Mouse (Mus musculus) liver, embryonic 14.5 days (tissue): ENCODE data around the gene Pde6g. TPM values are rescaled to one million over a fixed set of nuclear protein-coding genes. Genes with fewer than 3 reads are reported as not detected.

Experiments used
- ATAC-seq: fragments of 200-750 bp; cut with Nextera tagmentation; 2 replicates; pipeline ENCODE4 v1.8.0; 2017; ENCODE audit warnings: moderate number of reproducible peaks, mild to moderate bottlenecking, moderate library complexity; ENCODE audit not compliant: insufficient read depth
- DNase-seq, 3 experiments: peaks; one replicate each; pipeline ENCODE4 v3.0.0-alpha.2; 2012 to 2013; ENCODE audit warnings: low read depth in 3 of 3, low spot score in 3 of 3
- H3K27ac ChIP-seq: fragments of 300-500 bp; sonication (generic); 2 replicates; pipeline ENCODE4 v1.5.1; 2014; ENCODE audit warnings: moderate library complexity, mild to moderate bottlenecking, control low read depth, inconsistent platforms
- H3K27me3 ChIP-seq: fragments of 300-500 bp; sonication (generic); 2 replicates; pipeline ENCODE4 v1.6.1; 2014; ENCODE audit warnings: mild to moderate bottlenecking, low read length, moderate library complexity; ENCODE audit not compliant: control insufficient read depth, insufficient read depth
- H3K36me3 ChIP-seq: fragments of 300-500 bp; sonication (generic); replicated peaks from 2 replicates; pipeline ENCODE4 v1.6.1; 2014; ENCODE audit warnings: low read depth; ENCODE audit not compliant: control insufficient read depth, insufficient read depth
- H3K4me1 ChIP-seq, 2 experiments: fragments of 200-500 bp in 1 of 2; fragments of 300-500 bp in 1 of 2; sonication (generic) in 1 of 2; replicated peaks; 2 replicates each; pipeline ENCODE4 v1.6.1; 2012 to 2014; ENCODE audit warnings: antibody characterized with exemption in 1 of 2, inconsistent platforms in 1 of 2, low read length in 1 of 2; ENCODE audit not compliant: control insufficient read depth in 2 of 2, insufficient read depth in 2 of 2
- H3K4me2 ChIP-seq: fragments of 300-500 bp; sonication (generic); 2 replicates; pipeline ENCODE4 v1.6.1; 2014; ENCODE audit warnings: low read depth, mild to moderate bottlenecking, control low read depth, moderate library complexity
- H3K4me3 ChIP-seq, 2 experiments: fragments of 200-500 bp in 1 of 2; fragments of 300-500 bp in 1 of 2; sonication (generic) in 1 of 2; 2 replicates each; pipeline ENCODE4 v1.5.1; 2012 to 2014; ENCODE audit warnings: low read depth in 2 of 2, low read length in 2 of 2, mild to moderate bottlenecking in 2 of 2, control low read depth in 1 of 2, inconsistent platforms in 1 of 2, moderate library complexity in 1 of 2; ENCODE audit not compliant: insufficient read depth in 1 of 2
- H3K9ac ChIP-seq: fragments of 300-500 bp; sonication (generic); replicated peaks from 2 replicates; pipeline ENCODE4 v1.6.1; 2014; ENCODE audit warnings: mild to moderate bottlenecking, control low read depth, moderate library complexity
- H3K9me3 ChIP-seq: fragments of 300-500 bp; sonication (generic); 2 replicates; pipeline ENCODE4 v1.6.1; 2016; ENCODE audit warnings: low read length, mixed read lengths; ENCODE audit not compliant: control insufficient read depth
- CTCF ChIP-seq: IDR thresholded peaks from 2 replicates; pipeline ENCODE4 v1.5.1; 2016; ENCODE audit warnings: antibody characterized with exemption, low read depth, control low read depth
- EP300 ChIP-seq: IDR thresholded peaks from 2 replicates; pipeline ENCODE4 v1.6.1; 2016; ENCODE audit warnings: antibody characterized with exemption, low read depth
- WGBS: fragments of 180-500 bp; shearing (Covaris S2); extraction: QIAGEN DNeasy Blood & Tissue Kit; methylation state at CpG from one replicate; pipeline ENCODE4 v1.1.7; 2014; ENCODE audit not compliant: insufficient replicate concordance; 5-methylcytosine and 5-hydroxymethylcytosine counted together
- polyA plus RNA-seq, 2 experiments: library from polyadenylated mRNA; depleted of rRNA in 1 of 2; stranded (reverse) in 1 of 2; unstranded in 1 of 2; fragments of >200 nt; fragmentation: Nextera tagmentation in 1 of 2; extraction: Ambion mirVana in 1 of 2; gene quantifications; 2 replicates each; pipeline versions ENCODE4 v1.2.1 to v1.2.3; 2012 to 2014

Gene Pde6g
- polyA plus RNA-seq, 2 experiments = 0.19 to 0.23 TPM

DNA sequence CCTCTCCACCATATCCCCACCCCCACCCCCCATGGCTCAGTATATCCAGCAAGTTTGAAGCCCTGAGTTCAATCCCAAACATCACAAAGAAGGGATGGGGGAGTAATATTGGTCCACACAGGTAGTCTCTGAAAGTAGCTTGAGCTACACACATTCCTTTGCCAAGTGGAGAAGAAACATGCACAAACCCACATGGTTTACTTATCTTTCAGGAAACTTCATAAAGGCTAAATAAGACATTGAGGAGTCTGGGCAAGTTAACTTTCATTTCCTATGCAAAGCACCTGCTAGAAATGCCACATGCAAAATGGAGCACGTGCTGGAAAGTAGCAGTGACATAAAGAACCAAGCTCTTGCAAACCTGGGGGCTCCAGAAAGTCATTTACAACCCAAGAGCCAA lies 46.9 kb downstream of the Pde6g start:
- H3K4me3 ChIP-seq = no peak overlapping the region
- no peaks in the 10 kb centered on the region for H3K27me3 ChIP-seq
- H3K4me1 ChIP-seq = peaks cover 9 to 17% of the 10 kb centered on the region in 2 experiments; a peak in 3 of 4 replicates
- ATAC-seq = no peak
- no peak overlapping the region for H3K9ac ChIP-seq
- TF ChIP-seq CTCF = no peak
- no peak for TF ChIP-seq EP300
- no peak for DNase-seq
- no peak overlapping the region for H3K27ac ChIP-seq
- peak overlapping the region; percentile 16; the same call in 1 of the 2 replicates for H3K4me2 ChIP-seq
- H3K36me3 ChIP-seq = peaks cover 85% of the 10 kb centered on the region
- 53% methylated on average over 1 of the region's 1 CpGs for WGBS
- no peaks in the 10 kb centered on the region for H3K9me3 ChIP-seq

DNA sequence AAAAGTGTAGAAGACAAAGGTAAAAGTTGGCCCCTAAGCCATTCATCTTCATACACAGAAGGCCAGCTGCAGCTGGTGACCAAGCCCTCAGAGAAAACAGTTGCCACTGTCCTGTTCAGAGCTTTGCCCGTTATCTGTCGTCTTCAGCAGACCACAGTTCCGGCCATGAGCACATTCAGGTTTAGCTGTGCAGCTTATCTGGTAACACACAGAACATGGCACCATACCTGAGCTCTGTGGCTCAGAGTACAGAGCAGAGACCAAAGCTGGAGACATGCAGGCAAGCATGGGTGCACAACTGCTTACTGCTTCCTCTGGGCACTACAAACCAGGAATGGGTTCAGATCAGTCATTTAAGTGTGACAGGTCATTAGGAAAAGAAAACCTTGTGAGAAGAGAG lies 47.4 kb downstream of the Pde6g start:
- no peak overlapping the region for H3K4me3 ChIP-seq
- peaks cover 85% of the 10 kb centered on the region for H3K36me3 ChIP-seq
- DNase-seq = peak; percentile 55 to 68 (median 64)
- no peak overlapping the region for H3K9ac ChIP-seq
- H3K27ac ChIP-seq = peak overlapping the region; percentile 37; the same call in 1 of the 2 replicates
- no peaks in the 10 kb centered on the region for H3K9me3 ChIP-seq
- TF ChIP-seq CTCF = no peak
- TF ChIP-seq EP300 = peak; percentile 85
- peak; percentile 94 for ATAC-seq
- peak overlapping the region; percentile 16 for H3K4me2 ChIP-seq
- WGBS = 7% methylated on average over 3 of the region's 3 CpGs
- H3K4me1 ChIP-seq = peaks cover 9 to 17% of the 10 kb centered on the region in 2 experiments; a peak in 3 of 4 replicates
- no peaks in the 10 kb centered on the region for H3K27me3 ChIP-seq

DNA sequence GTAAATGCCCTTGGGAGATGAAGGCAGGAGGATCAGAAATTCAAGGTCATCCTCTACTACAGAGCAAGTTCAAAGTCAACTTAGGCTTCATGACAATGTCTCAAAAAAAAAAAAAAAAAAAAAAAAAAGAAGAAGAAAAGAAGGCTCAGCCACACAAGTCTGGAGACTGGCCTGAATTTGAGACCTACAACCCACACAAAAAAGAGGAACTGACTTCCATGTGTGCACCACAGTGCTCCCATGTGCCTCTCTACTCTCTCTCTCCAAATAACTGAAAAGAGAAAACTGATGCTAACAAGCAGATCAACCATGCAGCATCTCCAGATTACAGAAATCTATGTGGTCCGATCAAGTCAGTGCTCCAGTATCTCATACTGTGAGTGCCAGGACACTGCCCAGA lies 48.5 kb downstream of the Pde6g start:
- H3K9me3 ChIP-seq = no peaks in the 10 kb centered on the region
- TF ChIP-seq CTCF (no peak), EP300 (no peak)
- DNase-seq (no peak), ATAC-seq (no peak)
- peaks cover 12 to 24% of the 10 kb centered on the region in 2 experiments; a peak in 3 of 4 replicates for H3K4me1 ChIP-seq
- peaks cover 84% of the 10 kb centered on the region for H3K36me3 ChIP-seq
- no peak overlapping the region for H3K4me2 ChIP-seq
- H3K27me3 ChIP-seq = no peaks in the 10 kb centered on the region
- no peak overlapping the region for H3K27ac ChIP-seq
- no peak overlapping the region for H3K9ac ChIP-seq
- 62% methylated on average over 1 of the region's 1 CpGs for WGBS
- H3K4me3 ChIP-seq = no peak overlapping the region

DNA sequence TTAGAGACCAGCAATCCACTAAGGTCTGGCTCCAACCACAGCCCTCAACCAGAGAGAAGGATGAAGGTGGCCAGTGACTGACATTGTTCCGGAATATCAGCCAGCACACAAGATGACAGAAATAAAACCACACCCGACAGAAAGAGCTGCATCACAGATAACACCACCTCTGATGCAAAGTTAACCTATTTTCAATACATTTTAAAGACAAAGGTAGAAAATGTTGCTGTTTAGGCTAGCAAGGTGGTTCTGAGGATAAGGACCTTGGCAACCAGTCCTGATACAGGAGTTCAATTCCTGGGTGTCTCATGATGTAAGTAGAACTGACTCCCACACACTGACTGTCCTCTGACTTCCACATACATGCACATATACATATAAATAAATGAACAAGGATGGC lies 54.0 kb downstream of the Pde6g start:
- H3K27ac ChIP-seq = peak overlapping the region; percentile 42; the same call in 1 of the 2 replicates
- H3K4me2 ChIP-seq = no peak overlapping the region; the same call in 1 of the 2 replicates
- WGBS = 20% methylated on average over 2 of the region's 2 CpGs
- no peak overlapping the region for H3K4me3 ChIP-seq
- peaks cover 15 to 21% of the 10 kb centered on the region in 2 experiments for H3K4me1 ChIP-seq
- H3K36me3 ChIP-seq = peaks cover 57% of the 10 kb centered on the region
- no peaks in the 10 kb centered on the region for H3K9me3 ChIP-seq
- H3K9ac ChIP-seq = 0 out of 2 replicates have a peak overlapping the region, but pooled peaks have one; percentile 18
- peak; percentile 63; the same call in 1 of the 2 replicates for TF ChIP-seq EP300
- no peak for TF ChIP-seq CTCF
- DNase-seq (peak; percentile 30 to 44 (median 34)), ATAC-seq (peak; percentile 74; the same call in 1 of the 2 replicates)
- H3K27me3 ChIP-seq = no peaks in the 10 kb centered on the region

Other genes with a start within 250 kb of the Pde6g start
- gene Bahcc1, start 220.6 kb downstream of the Pde6g start, polyA plus RNA-seq (2012; rRNA removed) = 1.5 and 1.6 TPM in 2 replicates
- 0.75 and 1.2 TPM in 2 replicates for gene Bahcc1, start 220.6 kb downstream of the Pde6g start, polyA plus RNA-seq (2014; fragmentation: Nextera tagmentation; extraction: Ambion mirVana)
- gene Actg1, start 105.0 kb downstream of the Pde6g start, polyA plus RNA-seq (2012; rRNA removed) = 256 and 265 TPM in 2 replicates
- gene Actg1, start 105.0 kb downstream of the Pde6g start, polyA plus RNA-seq (2014; fragmentation: Nextera tagmentation; extraction: Ambion mirVana) = 451 and 544 TPM in 2 replicates
- not detected in 2 replicates for gene Fscn2, start 92.0 kb downstream of the Pde6g start, polyA plus RNA-seq (2012; rRNA removed)
- gene Fscn2, start 92.0 kb downstream of the Pde6g start, polyA plus RNA-seq (2014; fragmentation: Nextera tagmentation; extraction: Ambion mirVana) = not detected in 2 replicates
- 5.3 and 6.3 TPM in 2 replicates for gene Faap100, start 74.7 kb downstream of the Pde6g start, polyA plus RNA-seq (2012; rRNA removed)
- gene Faap100, start 74.7 kb downstream of the Pde6g start, polyA plus RNA-seq (2014; fragmentation: Nextera tagmentation; extraction: Ambion mirVana) = 4.5 and 5.4 TPM in 2 replicates
- 17.9 and 21.1 TPM in 2 replicates for gene Nploc4, start 15.8 kb downstream of the Pde6g start, polyA plus RNA-seq (2012; rRNA removed)
- 21.2 and 22.2 TPM in 2 replicates for gene Nploc4, start 15.8 kb downstream of the Pde6g start, polyA plus RNA-seq (2014; fragmentation: Nextera tagmentation; extraction: Ambion mirVana)
- gene Tspan10, start 10.9 kb downstream of the Pde6g start, polyA plus RNA-seq (2012; rRNA removed) = not detected in 2 replicates
- gene Tspan10, start 10.9 kb downstream of the Pde6g start, polyA plus RNA-seq (2014; fragmentation: Nextera tagmentation; extraction: Ambion mirVana) = not detected in 2 replicates
- gene Oxld1, start 4.6 kb upstream of the Pde6g start, polyA plus RNA-seq (2012; rRNA removed) = 5.3 and 5.8 TPM in 2 replicates
- 8.0 and 8.4 TPM in 2 replicates for gene Oxld1, start 4.6 kb upstream of the Pde6g start, polyA plus RNA-seq (2014; fragmentation: Nextera tagmentation; extraction: Ambion mirVana)
- 13.7 and 15.9 TPM in 2 replicates for gene Ccdc137, start 4.6 kb upstream of the Pde6g start, polyA plus RNA-seq (2012; rRNA removed)
- gene Ccdc137, start 4.6 kb upstream of the Pde6g start, polyA plus RNA-seq (2014; fragmentation: Nextera tagmentation; extraction: Ambion mirVana) = 11.0 and 11.1 TPM in 2 replicates
- 9.9 and 11.2 TPM in 2 replicates for gene Arl16, start 14.1 kb upstream of the Pde6g start, polyA plus RNA-seq (2012; rRNA removed)
- gene Arl16, start 14.1 kb upstream of the Pde6g start, polyA plus RNA-seq (2014; fragmentation: Nextera tagmentation; extraction: Ambion mirVana) = 11.3 and 13.0 TPM in 2 replicates
- 64.2 and 78.4 TPM in 2 replicates for gene Mrpl12, start 31.1 kb upstream of the Pde6g start, polyA plus RNA-seq (2012; rRNA removed)
- 127 and 130 TPM in 2 replicates for gene Mrpl12, start 31.1 kb upstream of the Pde6g start, polyA plus RNA-seq (2014; fragmentation: Nextera tagmentation; extraction: Ambion mirVana)
- 31.5 and 37.4 TPM in 2 replicates for gene Slc25a10, start 38.3 kb upstream of the Pde6g start, polyA plus RNA-seq (2012; rRNA removed)
- 35.1 and 38.2 TPM in 2 replicates for gene Slc25a10, start 38.3 kb upstream of the Pde6g start, polyA plus RNA-seq (2014; fragmentation: Nextera tagmentation; extraction: Ambion mirVana)
- 19.8 and 22.8 TPM in 2 replicates for gene Gcgr, start 77.2 kb upstream of the Pde6g start, polyA plus RNA-seq (2012; rRNA removed)
- gene Gcgr, start 77.2 kb upstream of the Pde6g start, polyA plus RNA-seq (2014; fragmentation: Nextera tagmentation; extraction: Ambion mirVana) = 11.6 and 13.4 TPM in 2 replicates
- gene Mcrip1, start 96.2 kb upstream of the Pde6g start, polyA plus RNA-seq (2012; rRNA removed) = 30.0 and 36.2 TPM in 2 replicates
- 41.3 and 43.6 TPM in 2 replicates for gene Mcrip1, start 96.2 kb upstream of the Pde6g start, polyA plus RNA-seq (2014; fragmentation: Nextera tagmentation; extraction: Ambion mirVana)
- not detected in 2 replicates for gene Ppp1r27, start 97.6 kb upstream of the Pde6g start, polyA plus RNA-seq (2012; rRNA removed)
- gene Ppp1r27, start 97.6 kb upstream of the Pde6g start, polyA plus RNA-seq (2014; fragmentation: Nextera tagmentation; extraction: Ambion mirVana) = not detected in 2 replicates
- 144 and 214 TPM in 2 replicates for gene P4hb, start 119.8 kb upstream of the Pde6g start, polyA plus RNA-seq (2012; rRNA removed)
- 497 and 525 TPM in 2 replicates for gene P4hb, start 119.8 kb upstream of the Pde6g start, polyA plus RNA-seq (2014; fragmentation: Nextera tagmentation; extraction: Ambion mirVana)
- 172 and 176 TPM in 2 replicates for gene Arhgdia, start 128.1 kb upstream of the Pde6g start, polyA plus RNA-seq (2012; rRNA removed)
- gene Arhgdia, start 128.1 kb upstream of the Pde6g start, polyA plus RNA-seq (2014; fragmentation: Nextera tagmentation; extraction: Ambion mirVana) = 191 and 204 TPM in 2 replicates
- 46.3 and 110 TPM in 2 replicates for gene Alyref, start 144.9 kb upstream of the Pde6g start, polyA plus RNA-seq (2012; rRNA removed)
- gene Alyref, start 144.9 kb upstream of the Pde6g start, polyA plus RNA-seq (2014; fragmentation: Nextera tagmentation; extraction: Ambion mirVana) = 347 and 349 TPM in 2 replicates
- 44.7 and 60.4 TPM in 2 replicates for gene Anapc11, start 144.9 kb upstream of the Pde6g start, polyA plus RNA-seq (2012; rRNA removed)
- gene Anapc11, start 144.9 kb upstream of the Pde6g start, polyA plus RNA-seq (2014; fragmentation: Nextera tagmentation; extraction: Ambion mirVana) = 93.5 and 98.7 TPM in 2 replicates
- 5.5 and 12.3 TPM in 2 replicates for gene Npb, start 155.0 kb upstream of the Pde6g start, polyA plus RNA-seq (2012; rRNA removed)
- 11.9 and 14.2 TPM in 2 replicates for gene Npb, start 155.0 kb upstream of the Pde6g start, polyA plus RNA-seq (2014; fragmentation: Nextera tagmentation; extraction: Ambion mirVana)
- 127 and 135 TPM in 2 replicates for gene Pcyt2, start 164.4 kb upstream of the Pde6g start, polyA plus RNA-seq (2012; rRNA removed)
- gene Pcyt2, start 164.4 kb upstream of the Pde6g start, polyA plus RNA-seq (2014; fragmentation: Nextera tagmentation; extraction: Ambion mirVana) = 86.2 and 99.6 TPM in 2 replicates
- gene Sirt7, start 171.7 kb upstream of the Pde6g start, polyA plus RNA-seq (2012; rRNA removed) = 27.6 and 30.8 TPM in 2 replicates
- 22.0 and 26.3 TPM in 2 replicates for gene Sirt7, start 171.7 kb upstream of the Pde6g start, polyA plus RNA-seq (2014; fragmentation: Nextera tagmentation; extraction: Ambion mirVana)
- gene Mafg, start 180.1 kb upstream of the Pde6g start, polyA plus RNA-seq (2012; rRNA removed) = 29.5 and 30.9 TPM in 2 replicates
- gene Mafg, start 180.1 kb upstream of the Pde6g start, polyA plus RNA-seq (2014; fragmentation: Nextera tagmentation; extraction: Ambion mirVana) = 20.9 and 25.9 TPM in 2 replicates
- 4.0 and 4.3 TPM in 2 replicates for gene Pycr1, start 190.3 kb upstream of the Pde6g start, polyA plus RNA-seq (2012; rRNA removed)
- gene Pycr1, start 190.3 kb upstream of the Pde6g start, polyA plus RNA-seq (2014; fragmentation: Nextera tagmentation; extraction: Ambion mirVana) = 4.8 and 5.1 TPM in 2 replicates
- gene Myadml2, start 194.7 kb upstream of the Pde6g start, polyA plus RNA-seq (2012; rRNA removed) = 0.07 and 0.13 TPM in 2 replicates
- 0.67 and 1.0 TPM in 2 replicates for gene Myadml2, start 194.7 kb upstream of the Pde6g start, polyA plus RNA-seq (2014; fragmentation: Nextera tagmentation; extraction: Ambion mirVana)
- 0.18 and 0.30 TPM in 2 replicates for gene Notum, start 207.7 kb upstream of the Pde6g start, polyA plus RNA-seq (2012; rRNA removed)
- gene Notum, start 207.7 kb upstream of the Pde6g start, polyA plus RNA-seq (2014; fragmentation: Nextera tagmentation; extraction: Ambion mirVana) = 0.18 TPM in 1 of 2 replicates, not detected in the other
- 16.9 and 20.4 TPM in 2 replicates for gene Aspscr1, start 219.5 kb upstream of the Pde6g start, polyA plus RNA-seq (2012; rRNA removed)
- gene Aspscr1, start 219.5 kb upstream of the Pde6g start, polyA plus RNA-seq (2014; fragmentation: Nextera tagmentation; extraction: Ambion mirVana) = 34.6 and 37.5 TPM in 2 replicates